Mouse (Mus musculus) G1E (cell line): ENCODE measurements around the gene Rptor.

ENCODE experiments used
- CTCF ChIP-seq: IDR thresholded peaks from 2 replicates; pipeline ENCODE4 v1.5.1; 2012; ENCODE audit warnings: low read depth, low read length, inconsistent platforms, mixed read lengths
- GATA1 ChIP-seq: IDR thresholded peaks from 2 replicates; pipeline ENCODE4 v1.6.1; 2012; ENCODE audit warnings: borderline replicate concordance, low read length, inconsistent platforms, mixed read lengths
- POLR2AphosphoS5 ChIP-seq: IDR thresholded peaks from 2 replicates; pipeline ENCODE4 v1.6.1; 2012; ENCODE audit warnings: low read depth, low read length, inconsistent platforms; ENCODE audit not compliant: insufficient replicate concordance
- TAL1 ChIP-seq: conservative IDR thresholded peaks from 2 replicates; pipeline ENCODE4 v1.6.1; 2012; ENCODE audit warnings: low read depth, low read length, inconsistent platforms, mixed read lengths

DNA sequence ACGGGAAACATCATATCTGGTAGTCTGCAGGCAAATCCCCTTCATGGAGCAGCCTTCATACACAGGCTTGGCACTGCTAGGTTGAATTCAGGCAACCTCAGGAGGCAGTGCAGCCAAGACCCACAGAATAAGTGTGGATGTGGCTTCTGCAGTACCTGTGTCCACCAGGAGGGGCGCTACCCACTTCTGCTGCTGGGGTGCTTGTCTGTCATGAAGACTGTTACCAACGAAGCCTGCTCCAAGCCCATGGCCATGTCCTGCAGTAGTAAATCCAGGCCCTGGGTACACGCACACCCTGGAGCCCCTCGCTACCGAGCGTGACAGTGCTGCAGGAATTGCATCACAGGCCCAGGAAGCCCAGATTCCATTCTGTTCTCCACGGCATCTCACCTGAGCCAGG, 317.2 kb downstream of the Rptor start:
- TF ChIP-seq CTCF (peak; percentile 95), GATA1 (no peak), POLR2AphosphoS5 (no peak), TAL1 (no peak)
